Mouse (Mus musculus): ENCODE results near the gene Phf5a.

Gene Phf5a

DNA sequence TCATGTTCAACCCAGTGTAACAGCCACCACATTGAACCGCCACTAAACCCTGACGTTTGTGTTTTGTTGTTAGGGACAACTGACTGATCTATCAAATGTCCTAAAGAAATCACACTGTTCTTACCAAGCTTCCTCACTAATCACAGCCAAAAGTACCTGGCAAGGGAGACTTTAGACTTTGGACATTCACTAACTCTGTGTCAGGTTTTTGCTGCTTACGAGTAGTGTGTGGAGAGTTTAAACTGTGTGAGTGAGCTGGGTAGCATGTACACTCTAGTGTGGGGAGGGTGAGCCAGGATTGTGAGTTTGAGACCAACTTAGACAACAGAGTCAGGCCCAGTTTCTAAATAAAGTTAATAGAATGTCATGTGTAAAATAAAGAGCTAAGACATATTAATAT is 10.6 kb upstream of the Phf5a start:
- DNase-seq = no peak

DNA sequence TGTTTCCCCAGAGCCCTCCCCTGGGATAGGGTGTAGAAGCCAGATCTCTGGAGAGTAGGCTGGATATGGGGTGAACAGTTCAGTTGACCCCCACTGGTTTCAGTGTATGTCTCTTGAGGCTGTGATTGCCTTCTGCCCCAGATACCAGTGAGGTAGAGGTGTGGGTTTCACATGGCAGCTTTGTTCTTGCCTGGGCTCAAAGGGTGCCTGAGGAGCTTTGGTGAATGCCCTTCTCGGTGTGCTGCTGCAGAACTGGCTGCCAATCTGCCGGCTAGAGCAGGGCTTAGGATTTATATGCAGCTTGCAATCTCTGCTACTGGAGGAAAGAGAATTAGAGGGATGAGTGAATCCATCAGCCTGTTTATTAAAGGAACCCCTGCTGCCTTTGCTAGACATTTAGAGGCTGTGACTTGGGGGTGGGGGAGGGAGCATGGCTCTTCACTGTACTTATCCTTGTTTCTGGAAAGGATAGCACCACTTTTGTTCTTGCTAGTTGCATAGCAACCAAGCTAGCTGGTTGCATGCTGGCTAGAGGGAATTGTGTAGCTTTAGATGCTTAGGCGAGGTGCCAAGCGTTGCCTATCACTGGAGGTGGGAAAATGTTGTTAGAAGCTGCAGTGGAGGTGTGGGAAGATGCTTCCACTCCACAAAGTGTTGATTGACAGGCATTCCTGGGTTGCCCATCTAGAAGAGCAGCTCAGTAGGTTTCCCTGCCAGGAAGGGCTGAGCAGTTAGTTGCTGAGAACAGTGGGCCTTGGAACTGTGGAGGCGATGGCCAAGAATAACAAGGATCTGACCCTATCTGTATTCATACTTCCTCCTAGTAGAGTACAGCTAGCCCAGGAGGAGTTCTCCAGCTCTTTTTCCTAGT is 8.1 kb upstream of the Phf5a start:
- DNase-seq = no peak

DNA sequence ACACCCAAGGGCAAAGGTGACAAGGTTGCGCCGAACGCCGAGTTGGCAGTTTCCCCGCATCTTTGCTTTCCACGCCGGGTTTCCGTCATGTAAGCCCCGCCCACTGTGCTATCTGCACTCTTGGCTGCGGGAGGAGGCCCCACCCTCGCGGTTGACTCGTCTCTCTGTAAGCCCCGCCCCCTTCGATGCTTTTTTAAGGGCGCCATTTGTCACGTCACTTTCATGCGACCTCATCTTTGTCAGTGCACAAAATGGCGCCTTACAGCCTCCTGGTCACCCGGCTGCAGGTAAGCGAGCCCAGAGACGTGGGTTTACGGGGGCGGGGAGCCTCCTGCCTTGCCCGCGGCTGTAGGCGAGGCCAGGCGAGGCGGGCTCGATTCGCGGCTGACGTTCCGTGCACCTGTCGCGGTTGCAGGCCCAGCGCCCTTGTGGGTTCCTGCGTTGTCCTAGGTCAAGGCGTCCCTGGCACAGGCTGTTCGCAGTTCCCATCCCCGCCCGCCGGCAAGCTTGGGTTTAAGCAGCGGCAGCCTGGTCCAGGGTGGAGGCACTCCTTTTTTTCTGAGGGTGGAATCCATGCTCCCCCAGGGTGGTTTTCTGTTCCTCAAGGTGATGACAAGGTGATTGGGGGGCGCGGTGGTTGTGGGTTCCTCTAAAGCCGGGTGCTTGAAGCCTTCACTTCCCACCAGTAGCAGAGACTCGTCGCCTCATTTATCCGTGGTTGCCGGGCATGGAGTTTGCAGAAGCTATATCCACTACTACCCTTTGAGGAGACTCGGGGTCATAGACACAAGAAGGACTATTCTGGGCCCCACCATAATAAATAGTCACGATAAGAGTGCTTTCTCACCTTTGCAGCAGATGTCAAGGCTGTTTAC is 788 bp upstream of the Phf5a start, which contains the start of gene Aco2:
Gene Aco2 (plus strand): TSS at position 48 of the 875 bp plus-strand sequence.
- peak; percentile 98 to 99 for DNase-seq

DNA sequence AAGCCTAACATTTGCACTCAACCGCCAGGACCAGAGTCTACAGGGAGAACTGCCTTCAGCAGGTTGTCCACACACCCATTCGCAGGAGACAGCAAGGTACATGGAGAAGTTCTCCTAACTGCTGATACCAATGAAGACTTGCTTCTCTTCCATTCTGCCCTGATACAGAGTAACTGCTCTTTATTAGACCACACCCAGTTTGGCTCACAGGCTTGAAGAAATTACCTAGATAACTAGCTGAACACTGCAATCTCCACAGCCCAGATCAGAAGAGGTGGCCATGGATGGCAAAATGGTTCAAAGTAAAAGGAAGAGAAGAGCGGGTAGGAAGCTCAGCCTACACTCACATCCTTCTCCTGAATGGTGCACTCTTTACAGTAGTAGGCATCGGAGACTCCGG is 1.7 kb downstream of the Phf5a start:
- DNase-seq = no peak

DNA sequence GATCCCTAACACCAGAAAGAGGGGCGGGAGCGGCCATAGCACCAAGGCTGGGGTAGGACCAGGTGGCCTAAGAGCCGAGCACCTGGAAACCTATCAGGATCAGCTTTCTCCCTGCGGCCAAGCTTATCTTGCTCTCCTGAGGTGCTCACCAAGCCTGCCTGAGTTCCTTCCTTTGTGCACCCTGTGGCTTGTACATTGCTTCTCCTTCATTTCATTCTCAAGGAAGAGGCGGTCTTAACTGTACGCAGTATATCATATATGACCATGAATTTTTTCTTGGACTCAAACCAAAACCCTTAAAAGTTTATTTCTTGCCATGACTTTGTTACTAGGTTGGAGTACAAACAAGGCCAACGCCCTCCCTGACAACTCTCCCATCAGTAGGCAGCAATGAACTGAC is 7.5 kb downstream of the Phf5a start:
- DNase-seq = no peak

DNA sequence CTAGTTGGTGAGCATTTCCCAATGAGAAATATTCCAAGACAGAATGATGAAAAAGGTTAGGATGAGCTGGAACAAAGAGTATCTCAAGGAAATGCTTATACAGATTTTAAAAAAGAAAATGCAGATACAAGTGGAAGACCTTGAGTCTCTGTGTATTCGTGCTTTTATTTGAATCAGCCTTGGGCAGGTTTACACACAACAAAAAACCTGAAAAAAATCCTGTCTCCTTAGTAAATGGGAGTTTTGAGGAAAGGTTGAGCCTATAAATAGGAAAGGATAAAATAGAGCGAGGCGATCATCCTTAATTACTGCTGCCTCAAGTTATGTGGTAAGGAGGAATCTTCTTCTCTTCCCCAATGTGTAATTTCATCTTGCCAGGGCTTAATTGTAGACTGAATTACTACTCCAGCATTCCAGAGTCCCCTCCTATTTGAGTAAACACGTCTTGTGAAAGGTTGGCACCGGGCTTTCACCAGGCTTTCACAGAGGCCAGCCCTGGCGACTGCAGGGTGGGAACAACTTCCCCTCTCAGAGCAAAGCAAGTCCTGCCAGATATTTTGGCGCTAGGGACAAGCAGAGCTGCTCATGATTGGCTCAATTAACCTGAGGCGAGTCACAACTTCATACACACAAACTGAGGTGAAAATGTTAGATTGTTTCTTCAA is 11.1 kb downstream of the Phf5a start:
- peak; percentile 64 to 82 for DNase-seq

DNA sequence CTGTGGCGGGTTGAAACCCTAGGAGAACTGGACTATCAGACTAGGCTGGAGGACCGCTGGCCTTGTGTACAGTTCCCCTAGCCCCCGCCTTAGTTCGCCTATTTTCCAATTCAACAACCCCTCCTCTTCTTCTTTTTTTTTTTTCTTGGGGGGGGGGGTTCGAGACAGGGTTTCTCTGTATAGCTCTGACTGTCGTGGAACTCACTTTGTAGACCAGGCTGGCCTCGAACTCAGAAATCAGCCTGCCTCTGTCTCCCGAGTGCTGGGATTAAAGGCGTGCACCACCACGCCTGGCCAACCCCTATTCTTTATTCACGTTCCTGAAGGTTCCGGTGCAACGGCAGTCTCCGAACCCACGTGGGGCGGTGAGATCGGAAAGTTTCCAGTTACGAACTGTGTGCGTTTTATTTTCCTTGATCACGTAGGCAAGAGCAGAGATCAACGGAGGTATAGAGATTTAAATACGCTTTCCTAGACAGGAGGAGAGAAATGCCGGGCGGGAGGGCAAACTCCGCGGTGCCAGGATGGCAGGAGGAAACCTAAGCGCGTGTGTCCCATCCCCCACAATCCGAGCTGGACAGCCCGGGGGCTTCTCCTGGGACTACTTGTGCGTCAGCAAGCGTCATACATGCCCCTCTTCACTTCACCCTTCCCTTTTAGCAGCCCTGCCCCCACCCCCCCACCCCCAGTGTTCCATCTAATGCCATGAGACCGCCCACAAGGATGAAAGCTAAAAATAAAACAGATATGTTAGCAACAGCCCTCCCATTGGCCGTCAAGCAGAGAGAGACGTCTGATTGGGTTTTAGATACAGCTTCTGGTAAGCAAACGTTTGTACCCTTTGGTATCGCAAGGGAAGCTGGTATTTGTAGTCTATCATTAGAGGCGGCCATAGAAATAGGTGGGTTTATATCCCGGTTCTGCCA is 12.1 kb downstream of the Phf5a start:
- peak; percentile 87 to 89 for DNase-seq

DNA sequence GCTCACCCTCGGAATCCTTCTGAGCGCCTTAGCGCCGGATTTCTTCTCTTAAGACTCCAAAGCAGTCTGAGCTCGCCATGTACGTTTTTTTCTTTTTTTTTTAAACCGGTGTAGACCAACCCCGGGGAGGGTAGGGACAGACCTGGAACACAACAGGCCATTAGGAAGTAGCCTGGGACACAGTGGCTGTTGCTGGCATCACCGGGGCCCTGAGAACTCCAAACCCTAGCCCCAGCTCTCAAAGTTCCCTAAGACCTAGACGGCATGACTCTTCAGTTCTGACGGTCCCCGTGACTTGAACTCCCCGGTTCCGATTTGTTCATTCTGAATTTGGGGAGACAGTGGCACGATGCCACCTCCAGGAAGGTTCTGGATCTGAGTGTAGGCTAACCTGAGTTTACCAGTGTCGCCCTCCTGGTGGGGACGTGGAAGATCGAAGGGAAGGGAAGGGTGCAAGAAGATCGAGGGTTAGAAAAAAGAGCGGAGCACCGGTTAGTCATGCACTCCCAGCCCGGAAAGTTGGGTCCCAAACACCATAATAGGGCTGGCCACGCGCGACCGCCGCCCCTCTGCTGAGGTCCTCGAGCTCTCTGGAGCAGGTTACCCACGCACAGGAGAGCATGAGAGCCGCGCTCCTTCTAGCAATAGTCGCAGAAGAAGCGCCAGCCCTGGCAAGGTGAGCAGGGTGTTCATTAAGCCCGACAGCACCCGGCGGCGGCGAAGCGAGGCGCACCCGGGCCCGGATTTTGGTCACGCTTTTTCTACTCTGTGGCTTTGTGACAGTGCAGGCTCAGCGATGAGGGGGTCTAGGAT is 13.0 kb downstream of the Phf5a start, which contains the start of gene Tob2:
Gene Tob2 (minus strand): TSS at position 280 of the 813 bp plus-strand sequence.
- DNase-seq = peak; percentile 70 to 73

DNA sequence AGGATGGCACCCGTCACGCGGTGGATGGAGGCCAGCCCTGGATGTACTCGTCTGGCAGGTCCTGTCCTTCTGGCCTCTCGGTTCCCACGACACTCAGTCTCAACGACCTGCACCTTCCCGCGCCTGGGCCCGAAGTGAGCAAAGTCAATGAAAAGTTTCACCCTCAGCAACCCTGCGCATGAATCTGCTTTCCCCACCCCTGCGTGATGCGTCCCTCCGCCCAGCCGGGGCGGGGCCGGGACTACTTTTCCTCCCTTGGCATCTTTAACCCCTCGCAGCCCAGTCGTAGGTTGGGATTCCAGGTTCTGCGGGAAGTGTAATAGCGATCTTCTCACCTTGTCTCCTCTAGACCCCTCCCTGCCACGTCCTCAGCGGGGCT is 13.6 kb downstream of the Phf5a start:
- peak; percentile 94 to 95 for DNase-seq

DNA sequence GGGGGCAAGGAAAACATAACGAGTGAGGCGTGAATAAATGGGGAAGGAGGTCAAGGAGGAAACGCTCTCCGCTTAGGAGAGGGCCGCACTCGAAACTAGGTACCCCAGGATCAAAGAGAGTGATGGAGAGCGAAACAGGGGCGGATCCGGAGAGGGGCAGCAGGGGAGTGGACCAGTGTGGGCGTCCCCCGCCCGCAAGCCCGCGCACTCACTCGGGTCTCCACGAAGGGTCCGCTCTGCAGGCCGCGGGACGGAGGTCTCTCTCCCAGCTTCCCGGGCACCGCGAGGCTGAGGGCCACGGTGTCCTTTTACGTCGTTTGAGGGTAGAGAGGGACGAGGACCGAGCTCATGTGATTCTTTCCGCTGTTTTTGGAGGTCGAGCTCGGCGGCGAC is 14.0 kb downstream of the Phf5a start:
- no peak for DNase-seq

DNA sequence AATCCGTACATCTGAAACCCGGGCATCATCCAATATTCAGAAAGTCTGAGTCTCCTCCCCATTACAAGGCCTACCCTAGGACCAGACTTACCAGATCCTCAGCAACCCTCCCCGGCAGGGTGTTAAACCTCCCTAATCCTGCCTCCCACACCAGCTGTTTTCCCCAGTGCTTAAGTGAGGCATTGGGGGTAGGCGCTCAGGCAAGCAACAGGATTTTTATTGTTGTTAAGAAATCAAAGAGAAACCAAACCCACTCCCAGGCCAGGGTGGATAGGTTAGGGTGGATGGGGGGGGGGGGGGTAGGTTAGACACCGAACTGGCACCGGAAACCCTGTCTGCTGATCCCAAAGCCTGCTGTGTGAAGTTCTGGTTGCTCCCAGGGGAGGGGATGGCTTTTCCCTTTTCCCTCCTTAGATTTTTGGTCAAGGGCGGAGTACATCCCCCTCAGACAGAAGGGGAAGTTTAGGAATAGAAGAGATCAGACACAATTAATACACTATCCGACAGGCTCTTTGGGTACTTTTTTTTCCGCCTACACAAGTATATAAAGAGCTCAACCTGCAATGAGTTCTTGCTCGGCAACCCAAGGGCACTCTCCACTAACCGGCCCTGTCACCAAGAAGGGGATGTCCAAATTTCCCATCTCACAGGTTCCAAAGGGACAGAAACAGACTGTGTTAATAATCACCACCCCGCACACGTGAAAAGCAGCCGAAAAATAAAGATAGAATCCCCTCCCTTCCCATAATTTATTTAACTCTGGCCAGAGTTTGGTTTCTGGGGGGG is 14.6 kb downstream of the Phf5a start:
- DNase-seq = peak in 1 of 2 experiments; percentile 23

DNA sequence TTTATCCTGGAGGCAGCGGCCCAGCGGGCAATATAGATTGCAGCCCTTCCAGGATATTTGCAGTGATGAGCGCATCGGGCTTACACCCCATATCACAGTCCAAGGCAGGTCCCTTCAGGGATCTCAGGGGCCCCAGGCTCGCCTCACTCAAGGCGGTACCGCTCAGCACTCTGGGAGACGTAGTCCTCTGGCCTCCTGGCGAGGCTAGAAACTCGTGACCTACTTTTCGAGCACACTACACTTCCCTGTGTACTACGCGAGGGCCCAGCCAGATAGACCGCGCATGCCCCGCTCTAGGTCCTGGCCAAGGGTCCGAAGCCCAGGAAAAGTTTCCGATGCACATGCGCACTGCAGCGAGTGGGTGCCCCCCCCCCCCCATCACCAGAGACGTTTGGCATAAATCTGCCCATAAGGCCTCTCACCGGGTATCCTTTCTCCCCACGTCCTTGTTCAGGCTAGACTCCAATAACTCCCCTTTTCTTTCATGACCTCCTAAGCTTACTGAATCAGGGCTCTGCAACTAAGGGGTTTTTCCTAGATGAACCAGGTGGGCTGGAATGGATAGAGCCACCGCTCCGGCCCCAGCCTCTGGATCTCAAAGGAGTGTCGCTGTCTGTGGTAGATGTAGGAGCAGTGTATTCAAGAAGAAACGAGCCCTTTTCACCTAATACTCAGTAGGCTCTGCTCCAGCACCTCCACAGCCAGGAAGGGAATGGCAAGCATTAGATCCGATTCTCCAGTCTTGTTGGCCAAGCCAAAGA is 15.5 kb downstream of the Phf5a start:
- peak; percentile 85 to 91 for DNase-seq

DNA sequence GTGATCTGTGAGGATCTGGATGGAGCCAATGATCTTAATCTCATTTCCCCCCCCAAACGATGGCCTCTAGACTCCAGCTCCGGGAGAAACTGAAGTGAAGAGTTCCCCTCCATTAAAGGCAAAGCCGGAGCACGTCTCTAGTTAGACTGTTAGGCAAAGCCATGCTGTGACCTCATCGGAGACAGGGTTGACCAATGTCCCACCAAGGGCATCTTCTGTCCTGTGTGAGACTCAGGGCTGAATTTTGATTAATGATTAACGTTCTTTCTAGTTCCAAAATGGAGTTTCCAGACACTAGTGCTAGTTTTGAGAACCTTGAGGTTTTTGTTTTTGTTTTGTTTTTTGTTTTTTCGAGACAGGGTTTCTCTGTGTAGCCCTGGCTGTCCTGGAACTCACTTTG is 18.6 kb downstream of the Phf5a start:
- DNase-seq = no peak

DNA sequence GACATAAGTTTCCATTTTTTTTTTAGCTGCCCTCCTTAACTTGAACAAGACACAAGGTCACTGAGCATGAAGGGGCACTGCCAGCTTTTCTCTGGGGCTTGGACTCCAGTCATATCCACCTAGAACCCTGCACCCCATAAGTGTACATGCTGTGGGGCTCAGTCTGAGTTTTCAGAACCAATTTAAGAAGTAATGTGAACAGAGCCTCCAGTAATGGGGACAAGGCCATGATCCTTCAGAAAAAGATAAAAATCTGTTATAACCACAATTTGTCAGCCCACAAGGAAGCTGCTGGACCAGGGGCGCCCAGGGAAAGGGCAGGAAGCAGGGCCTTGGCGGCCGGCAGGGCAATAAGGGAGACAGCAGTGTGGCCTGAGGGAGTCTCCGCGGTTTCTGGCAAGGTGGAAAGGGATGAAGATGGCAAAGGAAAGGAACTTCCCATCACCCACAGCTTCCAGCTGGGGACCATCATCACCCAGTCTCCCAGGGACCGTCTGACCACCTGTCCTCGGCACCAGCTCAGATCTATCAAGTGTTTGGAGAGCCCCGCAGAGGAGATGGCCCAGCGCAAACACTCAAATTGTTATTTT is 19.2 kb downstream of the Phf5a start:
- DNase-seq = no peak

DNA sequence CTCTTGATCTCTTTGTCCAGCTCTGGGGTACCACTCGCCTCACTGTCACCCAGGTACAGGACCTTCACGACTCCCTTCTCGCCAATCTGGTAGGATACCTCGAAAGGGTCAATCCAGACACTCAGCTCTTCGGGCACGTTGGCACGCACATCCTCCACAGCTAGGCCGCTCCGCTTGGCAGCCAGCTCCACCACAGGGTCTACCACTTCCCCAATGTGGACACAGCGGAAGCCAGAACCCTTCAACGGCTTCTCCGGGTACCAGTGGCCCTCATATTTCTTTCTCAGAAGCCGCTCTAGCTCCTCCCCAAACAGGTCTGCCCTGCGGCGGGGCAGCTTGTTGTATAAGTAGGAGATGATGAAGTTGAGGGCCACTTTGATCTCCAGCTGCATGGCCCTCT is 20.3 kb downstream of the Phf5a start:
- DNase-seq = no peak

DNA sequence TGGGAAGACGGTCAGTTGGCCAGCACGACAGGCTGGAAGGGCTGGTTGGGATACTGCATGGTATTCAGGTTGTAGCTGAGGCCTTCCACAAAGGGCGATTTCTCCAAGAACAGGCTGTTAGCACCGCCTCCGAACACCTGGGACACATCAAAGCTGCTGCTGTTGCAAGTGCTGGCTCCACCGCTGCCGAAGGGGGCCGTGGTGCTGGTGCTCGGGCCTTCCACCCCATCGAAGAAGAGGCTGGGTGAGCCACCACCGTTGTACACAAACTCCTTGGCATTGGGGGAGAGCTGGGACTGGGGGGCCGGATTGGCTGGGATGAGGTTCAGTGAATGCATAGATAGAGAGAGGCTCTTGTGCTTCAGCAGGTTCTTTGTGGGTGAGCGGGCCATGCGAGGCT is 21.0 kb downstream of the Phf5a start:
- no peak for DNase-seq

DNA sequence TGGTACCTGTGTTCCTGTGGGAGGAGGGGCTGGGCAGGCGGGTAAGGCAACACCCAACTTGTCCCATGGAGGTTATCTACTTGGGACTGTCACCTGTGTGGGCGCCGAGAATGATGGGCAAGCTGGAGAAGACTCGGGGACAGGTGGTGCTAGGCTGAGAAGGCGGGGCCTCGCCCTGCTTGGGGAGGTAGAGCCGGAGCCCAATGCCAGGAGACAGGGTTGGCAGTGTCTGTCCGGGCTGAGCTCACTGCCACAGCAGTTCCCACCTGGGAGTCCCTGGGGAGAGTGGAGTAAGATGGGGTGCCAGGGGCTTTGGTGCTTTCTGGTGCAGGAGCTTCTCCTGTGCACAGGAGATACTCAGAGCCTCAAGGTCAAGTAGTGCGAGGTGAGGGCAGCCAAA is 22.6 kb downstream of the Phf5a start:
- no peak for DNase-seq

DNA sequence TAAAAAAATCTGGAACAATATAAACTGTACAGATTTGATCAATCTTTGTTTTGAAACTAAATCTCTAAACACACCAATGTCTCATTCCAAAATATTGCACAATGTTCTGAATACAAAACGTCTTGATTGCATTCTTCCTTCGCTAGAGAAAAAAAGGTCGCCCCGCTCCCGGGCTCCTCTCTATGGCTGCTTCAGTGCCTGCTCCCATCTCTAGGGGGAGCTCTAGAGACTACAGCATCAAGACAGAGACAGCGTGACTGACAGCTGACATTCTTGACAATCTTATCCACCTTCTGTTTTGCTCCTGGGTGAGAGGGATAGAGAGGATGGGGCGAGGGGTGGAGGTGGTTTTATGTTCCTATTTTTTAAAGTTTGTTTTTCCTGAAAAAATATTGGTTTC is 23.4 kb downstream of the Phf5a start:
- peak; percentile 64 to 77 for DNase-seq

DNA sequence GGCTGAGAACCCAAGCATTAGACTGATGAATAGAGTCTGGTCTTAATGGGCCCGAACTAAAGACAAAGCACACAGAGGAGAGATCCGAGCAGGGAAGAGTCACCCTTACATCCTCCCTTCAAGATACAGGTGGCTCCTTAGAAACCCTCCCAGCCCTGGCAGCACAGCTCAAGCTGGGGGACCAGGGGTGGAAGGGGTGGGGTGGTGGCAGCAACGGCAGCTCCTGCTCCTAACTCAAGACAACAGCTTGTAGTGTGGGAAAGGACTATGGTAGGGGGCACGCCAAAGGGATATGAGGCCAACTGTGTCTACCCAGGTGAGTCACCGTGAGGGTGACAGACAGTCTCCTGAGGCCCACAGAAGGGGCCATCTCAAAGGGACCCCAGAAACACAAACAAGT is 23.9 kb downstream of the Phf5a start:
- DNase-seq = no peak

Data from lung, postnatal 4 days (tissue).